8 mouse cellular contexts compared by ENCODE assay signal in genomic region chr4:119816620-119817356, GRCm38 (mm10).
DNase-seq lines count a peak whose midpoint lies in the region; ATAC-seq and TF ChIP-seq lines count a peak whose summit lies in the region.
"Had no signal": no experiment of that assay in that cellular context is flagged by ENCODE, and none has a peak within 500 bp of the region (broad histone marks: within the 10 kb centered on the region; RNA-seq: fewer than 3 reads in every experiment).

No protein-coding gene starts in this region.

- no peaks in the 10 kb centered on the region for H3K36me3 ChIP-seq in heart, embryonic 14.5 days (ENCODE audit: control insufficient read depth, insufficient read depth, low read length)
- no peaks in the 10 kb centered on the region for H3K36me3 ChIP-seq in limb, embryonic 14.5 days (ENCODE audit: control insufficient read depth, insufficient read depth, low read length)
- H3K36me3 ChIP-seq: liver, embryonic 15.5 days had no signal

- peaks cover 13 to 35% of the 10 kb centered on the region in 2 experiments for H3K4me1 ChIP-seq in heart, embryonic 14.5 days (ENCODE audit: control insufficient read depth in 2 of 2, insufficient read depth in 2 of 2, low read length in 2 of 2)
- peaks cover 4% of the 10 kb centered on the region for H3K4me1 ChIP-seq in limb, embryonic 14.5 days (ENCODE audit: control insufficient read depth, insufficient read depth, low read length)

- H3K9ac ChIP-seq in heart, embryonic 14.5 days (ENCODE audit: low read length) = no peak overlapping the region
- H3K9ac ChIP-seq in limb, embryonic 14.5 days (ENCODE audit: low read depth, low read length, severe bottlenecking) = no peak overlapping the region
- H3K9ac ChIP-seq: liver, embryonic 15.5 days had no signal

- peak overlapping the region; percentile 11 to 55; a peak in 2 of 4 replicates for H3K27ac ChIP-seq in heart, embryonic 14.5 days (replicated peaks in 1 of 2; ENCODE audit: control insufficient read depth in 1 of 2, insufficient read depth in 1 of 2, low read depth in 2 of 2, low read length in 2 of 2)
- no peak overlapping the region for H3K27ac ChIP-seq in limb, embryonic 14.5 days (replicated peaks; ENCODE audit: low read depth, low read length)
- H3K27ac ChIP-seq: liver, embryonic 15.5 days had no signal

- no peak overlapping the region for H3K4me3 ChIP-seq in heart, embryonic 14.5 days (ENCODE audit: control insufficient read depth in 1 of 2, insufficient read depth in 1 of 2, low read depth in 1 of 2, low read length in 2 of 2)
- H3K4me3 ChIP-seq in limb, embryonic 14.5 days (replicated peaks; ENCODE audit: low read length) = no peak overlapping the region
- H3K4me3 ChIP-seq: liver, embryonic 15.5 days had no signal

- no peaks in the 10 kb centered on the region for H3K9me3 ChIP-seq in heart, embryonic 14.5 days (ENCODE audit: control insufficient read depth, low read length)
- H3K9me3 ChIP-seq in limb, embryonic 14.5 days (ENCODE audit: control insufficient read depth, low read length) = no peaks in the 10 kb centered on the region
- H3K9me3 ChIP-seq: liver, embryonic 15.5 days had no signal

- no peaks in the 10 kb centered on the region for H3K27me3 ChIP-seq in heart, embryonic 14.5 days (ENCODE audit: control insufficient read depth, insufficient read depth, low read length)
- H3K27me3 ChIP-seq in limb, embryonic 14.5 days (ENCODE audit: control insufficient read depth, insufficient read depth, low read length) = peaks cover 32% of the 10 kb centered on the region

- peak; percentile 21 for DNase-seq in ovary, postnatal 14 days (ENCODE audit: low spot score)
- no peak for DNase-seq in ovary, adult 18-20 months (ENCODE audit: low spot score)
- peak; percentile 79 to 84 for DNase-seq in cerebellum, postnatal 10 days
- peak; percentile 29 for DNase-seq in limb, embryonic 14.5 days (ENCODE audit: low spot score)
- DNase-seq in retina, postnatal 7 days (ENCODE audit: low read depth, low spot score) = peak; percentile 38
- no peak for DNase-seq in liver

- H3K4me2 ChIP-seq in heart, embryonic 14.5 days (ENCODE audit: low read length) = peak overlapping the region; percentile 42
- no peak overlapping the region for H3K4me2 ChIP-seq in limb, embryonic 14.5 days (replicated peaks; ENCODE audit: low read depth, low read length, severe bottlenecking)
- H3K4me2 ChIP-seq: liver, embryonic 15.5 days had no signal

- whole genome bisulfite sequencing in heart, embryonic 14.5 days = 26% methylated on average over 7 of the region's 7 CpGs
- WGBS in limb, embryonic 14.5 days = 55% methylated on average over 7 of the region's 7 CpGs

- no peak for TF ChIP-seq POLR2A in limb, embryonic 14.5 days (IDR thresholded peaks at IDR 0.05; ENCODE audit: borderline replicate concordance, extremely low read depth, insufficient read depth, insufficient read length)

- no peak for ATAC-seq in heart, embryonic 14.5 days (ENCODE audit: insufficient number of reproducible peaks, insufficient read depth, low FRiP score, low read depth)
- ATAC-seq in limb, embryonic 14.5 days (ENCODE audit: low FRiP score, low read depth) = no peak

Comparison
In these comparisons a context has a peak if more than half of its experiments do, and no peak if none do; other contexts are left out.
1. DNase-seq: peak in ovary, postnatal 14 days (single experiment), cerebellum, postnatal 10 days (2 of 2), limb, embryonic 14.5 days (single experiment) and retina, postnatal 7 days (single experiment); none in ovary, adult 18-20 months (single experiment) and liver (single experiment).